Mouse (Mus musculus) small intestine, adult 2 months (tissue): ENCODE results near the gene Lmcd1. TPM values are rescaled to one million over a fixed set of nuclear protein-coding genes. Genes with fewer than 3 reads are reported as not detected.
"Not testable (repeated sequence)": the region's sequence is repeated elsewhere in the genome, so short reads cannot be mapped to it uniquely, and the experiment has no call there.

Experiments
- H3K27ac ChIP-seq: fragments of 200-500 bp; 2 replicates; pipeline ENCODE4 v1.5.1; 2012; ENCODE audit warnings: low read depth, low read length, control low read depth, inconsistent platforms; ENCODE audit not compliant: insufficient read depth
- H3K27me3 ChIP-seq: fragments of 200-500 bp; 2 replicates; pipeline ENCODE4 v1.6.1; 2012; ENCODE audit warnings: mild to moderate bottlenecking, moderate library complexity, low read length, inconsistent platforms; ENCODE audit not compliant: control insufficient read depth, insufficient read depth
- H3K36me3 ChIP-seq: fragments of 200-500 bp; 2 replicates; pipeline ENCODE4 v1.6.1; 2012; ENCODE audit warnings: mild to moderate bottlenecking, low read length, control low read depth, inconsistent platforms; ENCODE audit not compliant: control insufficient read depth, insufficient read depth
- H3K4me1 ChIP-seq: fragments of 200-500 bp; 2 replicates; pipeline ENCODE4 v1.6.1; 2012; ENCODE audit warnings: low read length, inconsistent platforms, mixed read lengths; ENCODE audit not compliant: control insufficient read depth, insufficient read depth, insufficient read length
- H3K4me3 ChIP-seq: fragments of 200-500 bp; 2 replicates; pipeline ENCODE4 v1.5.1; 2012; ENCODE audit warnings: low read depth, mild to moderate bottlenecking, control low read depth, inconsistent platforms, low read length, moderate library complexity
- CTCF ChIP-seq: fragments of 200-500 bp; IDR thresholded peaks from 2 replicates; pipeline ENCODE4 v1.5.1; 2012; ENCODE audit warnings: low read depth, mild to moderate bottlenecking, control low read depth, inconsistent platforms, low read length, moderate library complexity, mixed read lengths; ENCODE audit not compliant: insufficient replicate concordance, insufficient read length; ENCODE audit errors: extremely low read depth
- POLR2A ChIP-seq: fragments of 200-500 bp; IDR thresholded peaks from 2 replicates; pipeline ENCODE4 v1.6.1; 2012; ENCODE audit warnings: low read depth, mild to moderate bottlenecking, control low read depth, inconsistent platforms, low read length, moderate library complexity
- WGBS: fragments of 180-500 bp; shearing (Covaris S2); methylation state at CpG from one replicate; pipeline ENCODE4 v1.1.7; 2018; 5-methylcytosine and 5-hydroxymethylcytosine counted together
- polyA plus RNA-seq: library from polyadenylated mRNA; depleted of rRNA; stranded (reverse); fragments of >200 nt; gene quantifications from 2 replicates; pipeline ENCODE4 v1.2.3, GENCODE M21; 2012; rRNA removed

The Lmcd1 gene
- 5.7 and 5.8 TPM in 2 replicates for polyA plus RNA-seq

DNA sequence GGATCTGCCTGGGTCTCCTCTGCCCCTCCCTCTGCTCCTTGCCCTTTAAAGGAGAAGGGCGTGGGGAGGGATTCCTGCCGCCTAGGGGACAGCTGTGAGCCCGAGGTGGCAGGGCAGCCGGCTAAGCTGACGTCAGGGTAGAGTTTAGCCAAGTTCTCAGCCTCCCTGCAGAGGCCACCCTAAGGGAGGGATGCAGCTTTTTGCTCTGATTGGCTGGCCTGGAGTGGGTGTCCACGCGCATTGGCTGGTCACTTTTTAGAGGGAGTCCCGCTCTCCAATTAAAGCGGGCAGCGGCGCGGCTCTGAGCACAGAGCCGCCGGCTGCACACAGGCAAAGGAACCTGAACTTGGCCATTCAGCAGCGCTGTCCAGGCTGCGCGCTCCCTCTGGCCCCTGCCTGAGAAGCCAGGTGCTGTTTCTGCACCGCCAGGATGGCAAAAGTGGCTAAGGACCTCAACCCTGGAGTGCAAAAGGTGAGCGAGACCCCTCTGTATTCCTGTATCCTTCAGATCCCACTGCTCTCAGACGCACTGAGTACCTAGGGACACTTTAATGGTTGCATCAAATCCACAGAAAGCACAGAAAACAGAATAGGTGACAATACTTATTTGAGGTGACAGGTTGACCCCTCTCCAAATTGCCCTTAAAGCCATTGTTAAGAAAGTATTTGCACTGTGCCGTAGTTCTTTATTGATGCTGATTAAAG, at the start of gene Lmcd1:
Lmcd1 (plus strand) TSS at position 258 of the 705 bp plus-strand sequence.
- Histone ChIP-seq H3K36me3 (no peaks in the 10 kb centered on the region), H3K4me1 (peaks cover 13% of the 10 kb centered on the region; the same call in 1 of the 2 replicates), H3K4me3 (peak within 1 kb of the TSS; percentile 59), H3K27ac (peak within 1 kb of the TSS; percentile 97), H3K27me3 (no peaks in the 10 kb centered on the region)
- TF ChIP-seq POLR2A, result peak; percentile 79
- no peak for TF ChIP-seq CTCF
- WGBS, result 2% methylated on average over 21 of the region's 21 CpGs

DNA sequence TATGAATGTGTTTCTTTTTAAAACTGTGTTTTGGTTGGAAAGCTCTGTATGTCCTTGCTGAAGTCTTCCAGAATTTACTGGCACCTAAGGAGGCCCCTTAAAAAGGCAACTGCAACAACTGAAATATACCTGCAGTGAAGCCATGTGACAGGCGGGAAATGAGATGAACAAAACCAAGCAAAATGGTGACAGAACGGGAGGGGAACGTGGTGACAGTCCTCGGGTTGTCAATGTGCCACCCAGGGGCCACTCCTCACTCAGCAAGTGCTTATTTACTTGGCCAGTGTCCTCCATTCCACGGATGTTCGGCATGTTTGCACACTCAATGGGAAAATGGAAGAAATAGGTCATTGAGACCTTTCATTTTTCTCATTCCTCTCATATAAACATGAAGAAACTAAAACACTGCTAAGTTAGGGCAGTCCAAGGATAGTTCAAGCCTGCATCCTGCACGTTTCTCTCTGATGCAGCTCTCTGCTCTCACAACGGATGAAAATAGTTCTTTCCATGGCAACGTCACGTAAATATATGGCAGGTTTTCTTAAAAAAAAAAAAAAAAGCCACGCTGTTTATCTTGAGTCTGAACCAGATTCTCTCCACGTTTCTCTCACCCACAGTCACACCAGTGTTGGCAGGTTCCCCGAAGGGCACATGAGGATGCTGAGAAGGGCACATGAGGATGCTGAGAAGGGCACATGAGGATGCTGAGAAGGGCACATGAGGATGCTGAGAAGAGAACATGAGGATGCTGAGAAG, 49.5 kb upstream of the Lmcd1 start:
- 64% methylated on average over 13 of the region's 13 CpGs for WGBS
- H3K27me3 ChIP-seq, result no peaks in the 10 kb centered on the region
- H3K4me1 ChIP-seq, result no peaks in the 10 kb centered on the region
- H3K27ac ChIP-seq, result no peak overlapping the region
- H3K4me3 ChIP-seq, result no peak overlapping the region
- TF ChIP-seq CTCF, result no peak
- TF ChIP-seq POLR2A, result no peak
- H3K36me3 ChIP-seq, result no peaks in the 10 kb centered on the region

DNA sequence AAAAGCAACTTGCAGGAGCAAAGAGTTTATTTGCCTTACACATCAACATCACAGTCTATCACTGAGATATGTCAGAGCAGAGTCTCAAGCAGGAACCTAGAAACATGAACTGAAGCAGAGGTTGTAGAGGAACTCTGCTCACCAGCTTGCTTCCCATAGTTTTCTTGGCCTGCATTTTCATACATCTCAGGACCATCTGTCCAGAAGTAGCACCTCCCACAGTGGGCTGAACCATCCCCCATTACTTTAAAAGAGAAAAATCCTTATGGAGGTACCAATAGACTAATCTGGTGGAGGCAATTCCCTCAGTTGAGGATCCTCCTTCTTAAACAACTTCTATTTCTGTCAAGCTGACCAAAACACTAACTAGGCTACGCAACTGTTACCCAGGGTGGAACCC, 36.8 kb upstream of the Lmcd1 start:
- Histone ChIP-seq H3K4me1 (no peaks in the 10 kb centered on the region), H3K27me3 (no peaks in the 10 kb centered on the region), H3K4me3 (no peak overlapping the region), H3K27ac (no peak overlapping the region), H3K36me3 (no peaks in the 10 kb centered on the region)
- 93% methylated on average over 1 of the region's 1 CpGs for WGBS
- no peak for TF ChIP-seq POLR2A
- TF ChIP-seq CTCF, result no peak

DNA sequence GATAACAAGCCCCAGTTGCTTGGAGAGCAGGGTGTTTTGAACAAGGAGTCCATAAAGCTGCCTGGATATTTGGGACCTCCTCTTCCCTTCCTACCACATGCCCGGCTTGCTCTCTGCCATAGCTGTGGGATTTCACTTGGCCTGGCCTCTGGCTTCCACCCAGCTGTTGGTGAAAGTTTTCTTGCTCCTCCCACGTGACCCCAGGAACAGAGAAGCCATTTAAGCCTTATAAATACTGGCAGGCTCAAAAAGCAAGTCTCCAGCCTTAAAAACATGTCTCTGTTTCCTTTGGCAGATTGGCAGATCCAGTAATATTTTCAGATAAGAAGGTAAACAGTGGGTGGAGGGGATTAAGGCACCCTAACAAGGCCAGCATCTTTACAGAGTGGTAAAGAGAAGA, 31.3 kb upstream of the Lmcd1 start:
- H3K4me3 ChIP-seq, result no peak overlapping the region
- no peaks in the 10 kb centered on the region for H3K36me3 ChIP-seq
- no peaks in the 10 kb centered on the region for H3K27me3 ChIP-seq
- no peak overlapping the region for H3K27ac ChIP-seq
- TF ChIP-seq CTCF (no peak), POLR2A (no peak)
- 64% methylated on average over 2 of the region's 2 CpGs for WGBS
- H3K4me1 ChIP-seq, result 0 out of 2 replicates have a peak, but pooled peaks cover 4% of the 10 kb centered on the region

DNA sequence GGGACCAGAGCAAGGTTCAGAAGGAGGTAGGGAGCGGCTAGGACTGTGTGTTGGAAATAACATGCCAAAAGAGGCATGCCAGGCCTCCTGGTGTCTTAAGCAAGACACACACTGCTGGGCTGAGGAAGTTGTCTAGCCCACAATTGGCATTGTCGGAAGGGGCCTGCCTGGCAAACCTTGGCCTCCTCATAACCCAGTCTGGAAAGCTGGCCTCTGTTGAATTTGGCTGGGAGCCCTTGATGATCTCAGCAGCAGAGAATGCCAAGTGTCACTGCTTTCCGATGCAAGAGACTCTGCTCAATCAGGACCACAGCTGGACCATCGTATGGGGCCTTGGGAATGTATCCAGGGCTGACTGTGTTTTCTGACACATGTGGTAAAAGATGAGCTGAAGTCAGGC, 27.9 kb upstream of the Lmcd1 start:
- no peak overlapping the region for H3K4me3 ChIP-seq
- H3K4me1 ChIP-seq, result 0 out of 2 replicates have a peak, but pooled peaks cover 4% of the 10 kb centered on the region
- TF ChIP-seq CTCF, result no peak
- TF ChIP-seq POLR2A, result no peak
- WGBS, result 14% methylated on average over 4 of the region's 4 CpGs
- H3K27me3 ChIP-seq, result no peaks in the 10 kb centered on the region
- H3K27ac ChIP-seq, result no peak overlapping the region
- H3K36me3 ChIP-seq, result no peaks in the 10 kb centered on the region

DNA sequence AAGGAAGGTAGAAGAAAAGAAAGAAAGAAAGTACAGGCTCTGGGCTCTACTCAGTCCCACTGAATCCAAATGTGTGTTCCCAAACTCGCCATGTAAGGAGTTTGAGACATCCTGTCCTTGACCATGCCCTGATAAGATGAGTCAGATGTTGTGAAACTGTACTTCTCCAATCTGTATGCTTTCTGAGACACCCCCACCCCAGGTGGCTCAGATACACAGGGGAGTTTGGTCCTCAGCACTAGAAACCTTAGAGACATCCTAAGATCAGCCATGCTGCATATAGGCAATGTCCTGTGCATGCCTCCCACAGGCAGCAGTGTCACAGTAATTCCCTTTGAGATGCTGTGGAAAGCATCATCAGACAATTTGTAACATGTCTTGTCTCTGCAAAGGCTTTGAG, 26.9 kb upstream of the Lmcd1 start:
- TF ChIP-seq CTCF (no peak), POLR2A (no peak)
- no peaks in the 10 kb centered on the region for H3K27me3 ChIP-seq
- WGBS, result 63% methylated on average over 1 of the region's 1 CpGs

DNA sequence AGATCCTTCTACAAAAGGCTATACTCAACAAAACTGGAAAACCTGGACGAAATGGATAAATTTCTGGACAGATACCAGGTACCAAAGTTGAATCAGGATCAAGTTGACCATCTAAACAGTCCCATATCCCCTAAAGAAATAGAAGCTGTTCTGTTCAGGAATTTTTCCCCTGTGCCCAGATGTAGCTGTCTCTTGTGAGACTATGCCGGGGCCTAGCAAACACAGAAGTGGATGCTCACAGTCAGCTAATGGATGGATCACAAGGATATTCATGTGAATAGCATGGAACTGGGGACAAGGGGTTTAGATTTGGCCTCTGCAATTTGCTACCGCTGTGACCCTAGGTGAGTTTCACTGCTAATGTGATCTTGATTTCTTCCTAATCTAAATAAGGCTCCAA, 19.6 kb upstream of the Lmcd1 start:
- 83% methylated on average over 3 of the region's 3 CpGs for WGBS
- not testable (repeated sequence) for H3K27ac ChIP-seq, H3K4me3 ChIP-seq, H3K4me1 ChIP-seq, H3K36me3 ChIP-seq, H3K27me3 ChIP-seq

More for the DNA sequence above, 26.9 kb upstream of the Lmcd1 start:
- Histone ChIP-seq H3K4me3 (no peak overlapping the region), H3K36me3 (no peaks in the 10 kb centered on the region), H3K27ac (no peak overlapping the region), H3K4me1 (0 out of 2 replicates have a peak, but pooled peaks cover 4% of the 10 kb centered on the region)
